Mouse (Mus musculus) small intestine, adult 2 months (tissue): ENCODE results near the gene Nipal4. TPM values are rescaled to one million over a fixed set of nuclear protein-coding genes. Genes with fewer than 3 reads are reported as not detected.

ENCODE experiments used
- H3K27ac ChIP-seq: fragments of 200-500 bp; 2 replicates; pipeline ENCODE4 v1.5.1; 2012; ENCODE audit warnings: low read depth, low read length, control low read depth, inconsistent platforms; ENCODE audit not compliant: insufficient read depth
- H3K27me3 ChIP-seq: fragments of 200-500 bp; 2 replicates; pipeline ENCODE4 v1.6.1; 2012; ENCODE audit warnings: mild to moderate bottlenecking, moderate library complexity, low read length, inconsistent platforms; ENCODE audit not compliant: control insufficient read depth, insufficient read depth
- H3K36me3 ChIP-seq: fragments of 200-500 bp; 2 replicates; pipeline ENCODE4 v1.6.1; 2012; ENCODE audit warnings: mild to moderate bottlenecking, low read length, control low read depth, inconsistent platforms; ENCODE audit not compliant: control insufficient read depth, insufficient read depth
- H3K4me1 ChIP-seq: fragments of 200-500 bp; 2 replicates; pipeline ENCODE4 v1.6.1; 2012; ENCODE audit warnings: low read length, inconsistent platforms, mixed read lengths; ENCODE audit not compliant: control insufficient read depth, insufficient read depth, insufficient read length
- H3K4me3 ChIP-seq: fragments of 200-500 bp; 2 replicates; pipeline ENCODE4 v1.5.1; 2012; ENCODE audit warnings: low read depth, mild to moderate bottlenecking, control low read depth, inconsistent platforms, low read length, moderate library complexity
- CTCF ChIP-seq: fragments of 200-500 bp; IDR thresholded peaks from 2 replicates; pipeline ENCODE4 v1.5.1; 2012; ENCODE audit warnings: low read depth, mild to moderate bottlenecking, control low read depth, inconsistent platforms, low read length, moderate library complexity, mixed read lengths; ENCODE audit not compliant: insufficient replicate concordance, insufficient read length; ENCODE audit errors: extremely low read depth
- POLR2A ChIP-seq: fragments of 200-500 bp; IDR thresholded peaks from 2 replicates; pipeline ENCODE4 v1.6.1; 2012; ENCODE audit warnings: low read depth, mild to moderate bottlenecking, control low read depth, inconsistent platforms, low read length, moderate library complexity
- WGBS: fragments of 180-500 bp; shearing (Covaris S2); methylation state at CpG from one replicate; pipeline ENCODE4 v1.1.7; 2018; 5-methylcytosine and 5-hydroxymethylcytosine counted together
- polyA plus RNA-seq: library from polyadenylated mRNA; depleted of rRNA; stranded (reverse); fragments of >200 nt; gene quantifications from 2 replicates; pipeline ENCODE4 v1.2.3, GENCODE M21; 2012; rRNA removed

The Nipal4 gene
- 0.49 and 0.89 TPM in 2 replicates for polyA plus RNA-seq

DNA sequence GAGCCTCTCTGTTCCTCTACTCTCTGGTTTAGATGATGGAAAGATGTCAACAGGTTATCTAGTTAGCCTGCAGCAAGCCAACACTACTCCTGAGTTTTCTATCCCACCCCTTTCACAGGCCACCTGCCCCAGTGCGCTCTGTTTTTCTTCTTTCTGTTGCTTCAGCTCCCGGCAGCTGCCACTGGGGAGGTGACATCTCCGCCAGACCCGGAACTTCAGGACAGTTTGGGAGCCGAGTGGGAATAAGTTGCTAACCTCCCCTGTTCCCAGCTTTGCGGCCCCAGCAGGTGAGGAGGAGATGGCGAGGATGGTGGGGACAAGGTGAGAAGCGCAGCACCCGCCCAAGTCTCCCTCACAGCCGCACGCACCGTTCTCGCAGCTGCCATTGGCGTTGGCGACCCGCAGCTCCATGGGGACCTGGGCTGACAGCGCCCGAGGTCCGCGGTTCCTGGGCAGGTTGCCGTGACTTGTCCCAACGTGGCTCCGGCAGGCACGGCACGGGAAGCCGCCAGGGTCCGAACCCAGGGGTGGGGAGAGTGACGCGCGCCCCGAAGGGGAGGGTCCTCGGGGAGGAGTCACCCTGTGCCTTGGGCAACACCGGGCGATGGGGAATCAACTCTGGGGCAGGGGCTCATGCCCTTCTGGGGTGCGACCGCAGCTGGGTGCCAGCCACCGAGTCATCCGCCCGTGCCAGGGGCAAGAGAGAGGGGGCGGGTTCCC, at the start of gene Nipal4:
Nipal4 (minus strand) TSS at position 643 of the 720 bp plus-strand sequence.
- Histone ChIP-seq H3K4me3 (peak within 1 kb of the TSS; percentile 60), H3K36me3 (no peaks in the 10 kb centered on the region), H3K27ac (0 out of 2 replicates have a peak within 1 kb of the TSS, but pooled peaks have one; percentile 2), H3K4me1 (no peaks in the 10 kb centered on the region), H3K27me3 (peaks cover 7% of the 10 kb centered on the region; the same call in 1 of the 2 replicates)
- TF ChIP-seq POLR2A (no peak), CTCF (no peak)
- WGBS, result 2% methylated on average over 40 of the region's 40 CpGs

DNA sequence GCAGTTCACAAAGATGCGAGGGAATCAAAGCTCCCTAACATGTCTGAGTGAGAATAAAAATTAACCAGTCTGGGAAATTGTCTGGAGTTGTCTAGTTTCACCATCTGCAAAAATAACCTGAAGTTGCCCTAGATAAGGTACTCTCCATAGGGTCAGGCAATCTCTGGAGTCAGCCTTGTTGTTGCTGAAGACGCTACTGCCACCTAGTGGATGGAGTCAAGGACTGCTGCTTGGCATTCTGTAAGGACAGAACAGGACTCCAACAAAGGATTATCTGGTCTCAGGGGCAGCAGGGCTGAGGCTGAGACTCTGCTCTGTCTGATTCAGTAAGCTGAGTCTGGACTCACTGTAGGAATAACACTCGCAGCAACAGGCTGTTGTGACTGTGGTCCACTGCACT, 49.0 kb upstream of the Nipal4 start:
- Histone ChIP-seq H3K27ac (0 out of 2 replicates have a peak overlapping the region, but pooled peaks have one; percentile 80), H3K36me3 (no peaks in the 10 kb centered on the region), H3K4me1 (no peaks in the 10 kb centered on the region; the same call in 1 of the 2 replicates), H3K4me3 (no peak overlapping the region), H3K27me3 (no peaks in the 10 kb centered on the region)
- 14% methylated on average over 3 of the region's 3 CpGs for WGBS
- TF ChIP-seq CTCF (peak; percentile 79; the same call in 1 of the 2 replicates), POLR2A (no peak)

DNA sequence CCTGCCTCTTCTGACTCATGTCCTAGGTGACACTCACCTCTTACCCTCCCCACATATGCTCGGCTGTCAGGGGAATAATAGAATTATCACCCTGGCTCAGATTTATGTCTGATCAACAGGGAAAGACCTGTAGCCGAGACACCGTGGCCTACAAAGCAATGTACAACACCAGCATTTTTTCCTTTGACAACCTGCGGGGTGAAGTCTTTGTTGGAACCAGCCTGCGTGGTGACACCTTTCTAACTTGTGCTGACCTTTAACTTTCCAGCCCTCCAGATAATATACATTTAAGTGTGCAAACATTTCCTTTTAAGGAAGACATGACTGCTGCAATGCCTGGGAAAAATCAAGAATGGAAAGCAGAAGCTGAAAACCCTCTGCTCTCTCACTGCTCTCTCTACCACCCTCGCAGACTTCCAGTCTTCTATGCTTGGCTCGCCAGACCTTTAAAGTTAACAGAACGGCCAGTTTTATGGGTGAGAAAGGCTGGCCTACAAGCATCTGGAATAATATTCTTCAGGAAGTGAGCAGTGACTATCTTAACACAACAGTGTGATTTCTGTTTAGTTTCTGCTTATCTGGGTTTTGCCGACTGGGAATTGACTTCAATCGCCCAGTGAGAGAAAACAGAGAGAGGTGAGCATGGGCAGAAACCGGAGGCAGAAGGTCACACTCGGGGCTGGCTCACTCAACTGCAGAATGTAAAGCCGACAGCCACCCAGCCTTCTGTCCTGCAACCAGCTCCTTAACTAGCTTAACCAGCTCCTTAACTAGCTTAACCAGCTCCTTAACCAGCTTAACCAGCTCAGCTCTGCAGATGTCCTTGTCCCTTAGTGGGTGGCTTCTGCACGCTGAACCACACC, 48.3 kb upstream of the Nipal4 start:
- no peak for TF ChIP-seq CTCF
- no peak for TF ChIP-seq POLR2A
- H3K4me3 ChIP-seq, result no peak overlapping the region
- H3K36me3 ChIP-seq, result no peaks in the 10 kb centered on the region
- no peaks in the 10 kb centered on the region; the same call in 1 of the 2 replicates for H3K4me1 ChIP-seq
- H3K27me3 ChIP-seq, result no peaks in the 10 kb centered on the region
- H3K27ac ChIP-seq, result peak overlapping the region; percentile 80
- WGBS, result 26% methylated on average over 14 of the region's 14 CpGs

DNA sequence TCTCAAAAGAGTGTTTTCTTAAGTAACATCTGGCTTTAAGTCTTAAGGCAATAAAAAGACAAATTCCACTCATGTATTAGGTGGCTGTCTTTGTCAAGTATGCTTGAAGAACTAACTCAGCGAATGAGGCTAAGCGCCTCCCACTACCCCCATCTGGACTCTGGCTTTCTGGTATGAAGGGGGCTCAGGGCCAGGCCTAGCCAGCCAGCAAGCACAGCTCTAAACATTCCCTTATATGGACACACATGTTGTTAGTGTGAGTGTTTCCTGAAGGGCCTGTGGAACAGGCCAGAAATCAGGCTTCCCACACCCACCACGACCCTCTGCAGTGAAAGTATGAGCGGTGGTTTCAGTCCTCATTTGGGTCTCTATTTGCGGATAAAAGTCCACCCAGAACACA, 47.5 kb upstream of the Nipal4 start:
- H3K4me1 ChIP-seq, result no peaks in the 10 kb centered on the region; the same call in 1 of the 2 replicates
- H3K36me3 ChIP-seq, result no peaks in the 10 kb centered on the region
- H3K27ac ChIP-seq, result peak overlapping the region; percentile 80
- H3K27me3 ChIP-seq, result no peaks in the 10 kb centered on the region
- TF ChIP-seq CTCF (no peak), POLR2A (no peak)
- 73% methylated on average over 5 of the region's 5 CpGs for WGBS
- H3K4me3 ChIP-seq, result no peak overlapping the region

DNA sequence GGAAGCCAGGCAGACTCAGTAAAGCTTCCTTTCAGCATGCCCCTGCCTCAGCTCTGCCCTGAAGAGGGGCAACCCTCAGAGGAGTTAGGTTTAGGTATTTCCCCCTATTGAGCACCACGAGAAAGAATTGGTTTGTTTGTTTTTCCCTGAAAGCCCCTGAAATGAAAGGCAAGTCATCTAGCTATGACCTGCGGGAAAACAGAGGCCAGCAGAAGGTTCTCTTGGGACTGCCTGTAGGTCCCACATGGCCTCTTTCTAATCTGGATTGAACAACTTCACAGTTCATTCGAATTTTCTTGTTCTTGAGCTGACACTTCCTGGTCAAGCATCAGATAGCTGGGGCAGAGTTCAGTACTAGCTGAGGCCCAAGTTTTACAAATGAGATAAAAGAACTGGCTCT, 45.5 kb upstream of the Nipal4 start:
- TF ChIP-seq POLR2A, result no peak
- no peak for TF ChIP-seq CTCF
- Histone ChIP-seq H3K27ac (no peak overlapping the region), H3K4me3 (no peak overlapping the region), H3K36me3 (no peaks in the 10 kb centered on the region), H3K27me3 (no peaks in the 10 kb centered on the region), H3K4me1 (no peaks in the 10 kb centered on the region; the same call in 1 of the 2 replicates)
- WGBS, result 19% methylated on average over 3 of the region's 3 CpGs

DNA sequence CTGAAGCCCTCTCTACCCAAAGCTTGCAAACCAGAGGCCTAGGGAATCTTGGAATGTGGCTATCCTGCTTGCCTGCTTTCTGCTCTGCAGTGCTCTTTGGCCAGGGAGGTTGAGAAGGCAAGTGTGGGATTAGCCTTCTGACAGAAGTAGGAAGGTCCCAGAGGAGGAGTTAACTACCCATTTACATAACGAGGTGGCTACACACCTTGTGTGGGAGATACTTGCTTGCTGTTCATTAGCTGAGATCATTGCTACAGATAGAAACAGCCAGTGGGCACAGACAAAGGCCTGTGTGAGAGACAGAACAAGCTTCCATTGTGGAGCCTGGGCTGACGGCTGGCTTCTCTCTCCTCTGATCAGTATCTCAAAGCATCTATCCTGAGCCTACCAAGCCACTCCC, 43.6 kb upstream of the Nipal4 start:
- Histone ChIP-seq H3K27ac (no peak overlapping the region), H3K4me1 (no peaks in the 10 kb centered on the region; the same call in 1 of the 2 replicates), H3K36me3 (no peaks in the 10 kb centered on the region), H3K27me3 (no peaks in the 10 kb centered on the region), H3K4me3 (no peak overlapping the region)
- WGBS, result 48% methylated on average over 2 of the region's 2 CpGs
- TF ChIP-seq POLR2A (no peak), CTCF (no peak)
